Mouse (Mus musculus) embryonic fibroblast, embryonic 13.5 days (primary cell): ENCODE measurements around the gene Unc119b.

ENCODE experiments used
- CTCF ChIP-seq: IDR thresholded peaks from 2 replicates; pipeline ENCODE4 v1.5.1; 2011; ENCODE audit warnings: mild to moderate bottlenecking, control low read depth, low read length, moderate library complexity, borderline replicate concordance; ENCODE audit not compliant: insufficient read depth
- POLR2A ChIP-seq: IDR thresholded peaks from 2 replicates; pipeline ENCODE4 v1.6.1; 2011; ENCODE audit warnings: low read depth, mild to moderate bottlenecking, control low read depth, low read length, moderate library complexity

DNA sequence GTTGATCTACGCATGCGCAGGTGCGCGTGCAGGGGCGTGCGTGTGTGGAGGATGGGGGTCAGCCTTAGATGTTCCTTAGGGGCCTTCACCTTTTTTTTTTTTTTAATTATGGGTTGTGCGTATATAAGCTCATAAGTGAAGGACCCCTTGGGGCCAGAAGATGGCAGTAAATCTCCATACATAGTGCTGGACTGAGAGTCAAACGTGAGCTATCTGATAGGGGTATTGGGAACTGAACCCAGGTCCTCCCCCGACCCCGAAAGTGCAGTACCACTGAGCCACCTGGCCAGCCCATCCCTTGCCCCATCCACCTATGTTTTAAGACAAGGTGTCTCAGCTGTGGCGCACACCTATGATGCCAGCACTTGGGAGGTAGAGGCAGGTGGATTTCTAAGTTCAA is 44.8 kb upstream of the Unc119b start:
- TF ChIP-seq POLR2A (no peak), CTCF (no peak)
